Mouse (Mus musculus): ENCODE measurements at regions not wholly inside any gene's neighbourhood (a gene's known extent, or its start where the extent isn't known, plus 50 kb on each side); places are given as distances from the start of the nearest gene placed in this dataset.

DNA sequence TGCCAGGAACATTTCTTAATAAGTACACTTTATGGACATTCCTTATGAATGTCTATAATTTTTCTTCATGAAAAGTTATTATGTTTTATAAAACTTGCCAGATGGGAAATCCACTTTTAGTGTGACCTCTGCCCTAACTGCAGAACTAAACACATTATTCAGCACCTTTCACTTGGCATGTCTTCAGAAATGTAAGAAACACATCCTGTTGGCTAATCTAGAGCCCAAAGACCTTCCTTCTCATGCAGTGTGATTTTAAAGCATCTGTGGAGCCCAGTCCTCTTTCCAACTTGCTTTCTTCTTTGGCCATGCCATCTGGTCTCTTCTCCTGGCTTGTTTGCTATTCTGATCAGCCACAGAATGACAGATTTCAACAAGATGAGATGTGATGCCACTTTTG is 163.6 kb upstream of the Ghitm start:
- DNase-seq (ENCODE audit: low spot score in 2 of 2): no peak

GRCm38 (mm10) chr14:37296531-37296930 is 161.5 kb upstream of the Ghitm start:
- DNase-seq (ENCODE audit: low spot score in 2 of 2): no peak

DNA sequence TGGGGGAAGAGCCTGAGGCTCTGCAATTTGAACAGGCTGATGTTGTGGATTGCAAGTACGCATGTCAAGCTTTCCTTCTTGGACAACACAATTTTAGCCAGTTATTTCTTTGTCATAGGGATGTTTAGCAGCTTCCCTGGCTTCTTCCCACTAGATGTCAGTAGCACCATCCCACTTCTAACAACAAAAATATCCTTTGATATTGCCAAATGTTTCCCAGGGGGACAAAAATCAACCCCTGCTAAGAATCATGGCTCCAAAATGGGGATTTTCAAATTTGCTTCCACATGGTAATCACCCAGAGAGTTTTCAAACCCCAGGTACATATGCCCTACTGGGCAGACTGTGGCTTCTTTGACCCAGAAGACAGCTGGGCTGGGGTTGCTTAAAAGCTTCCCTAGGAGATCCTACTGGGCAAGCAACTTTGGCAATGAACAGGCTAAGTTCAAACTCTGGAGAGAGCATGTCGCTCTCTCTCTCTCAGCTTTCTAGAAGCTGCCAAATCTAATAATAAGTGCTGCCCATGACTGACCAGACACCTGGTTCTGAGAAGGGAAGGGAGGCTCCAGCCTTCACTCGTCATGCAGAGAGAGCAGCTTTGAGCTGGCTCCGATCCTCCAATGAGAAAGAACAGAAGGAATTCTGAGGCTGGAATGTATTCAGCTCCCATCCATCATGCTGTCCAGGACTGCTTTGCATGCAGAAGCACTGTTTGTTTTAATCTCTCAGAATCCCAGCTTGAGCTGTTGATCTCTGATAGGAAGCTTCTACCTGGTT is 157.2 kb upstream of the Ghitm start:
- DNase-seq (ENCODE audit: low spot score in 2 of 2): no peak

- no peak for DNase-seq (ENCODE audit: low spot score in 2 of 2)
These were observed 149.3 kb upstream of the Ghitm start for GRCm38 (mm10) chr14:37284391-37284790.

DNA sequence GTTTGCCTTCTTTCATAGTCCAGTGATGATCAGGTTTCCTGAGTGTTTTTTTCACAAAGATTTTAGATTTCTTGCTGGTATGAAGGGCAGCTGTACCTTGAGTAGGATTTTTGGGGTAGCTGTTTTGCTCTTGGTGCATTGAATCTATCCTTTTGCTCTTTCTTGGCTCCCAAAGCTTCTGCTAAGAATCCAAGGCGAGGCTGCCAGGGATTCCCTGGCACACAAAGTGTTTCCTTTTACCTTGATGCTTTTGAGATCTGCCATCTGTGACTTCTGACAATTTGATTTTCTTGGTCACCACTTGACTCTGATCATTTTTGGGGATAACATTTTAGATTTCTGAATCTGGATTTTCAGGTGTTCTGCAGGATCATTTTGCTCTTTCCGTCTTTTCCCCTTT is 144.3 kb upstream of the Ghitm start:
- no peak for DNase-seq (ENCODE audit: low spot score in 2 of 2)

DNA sequence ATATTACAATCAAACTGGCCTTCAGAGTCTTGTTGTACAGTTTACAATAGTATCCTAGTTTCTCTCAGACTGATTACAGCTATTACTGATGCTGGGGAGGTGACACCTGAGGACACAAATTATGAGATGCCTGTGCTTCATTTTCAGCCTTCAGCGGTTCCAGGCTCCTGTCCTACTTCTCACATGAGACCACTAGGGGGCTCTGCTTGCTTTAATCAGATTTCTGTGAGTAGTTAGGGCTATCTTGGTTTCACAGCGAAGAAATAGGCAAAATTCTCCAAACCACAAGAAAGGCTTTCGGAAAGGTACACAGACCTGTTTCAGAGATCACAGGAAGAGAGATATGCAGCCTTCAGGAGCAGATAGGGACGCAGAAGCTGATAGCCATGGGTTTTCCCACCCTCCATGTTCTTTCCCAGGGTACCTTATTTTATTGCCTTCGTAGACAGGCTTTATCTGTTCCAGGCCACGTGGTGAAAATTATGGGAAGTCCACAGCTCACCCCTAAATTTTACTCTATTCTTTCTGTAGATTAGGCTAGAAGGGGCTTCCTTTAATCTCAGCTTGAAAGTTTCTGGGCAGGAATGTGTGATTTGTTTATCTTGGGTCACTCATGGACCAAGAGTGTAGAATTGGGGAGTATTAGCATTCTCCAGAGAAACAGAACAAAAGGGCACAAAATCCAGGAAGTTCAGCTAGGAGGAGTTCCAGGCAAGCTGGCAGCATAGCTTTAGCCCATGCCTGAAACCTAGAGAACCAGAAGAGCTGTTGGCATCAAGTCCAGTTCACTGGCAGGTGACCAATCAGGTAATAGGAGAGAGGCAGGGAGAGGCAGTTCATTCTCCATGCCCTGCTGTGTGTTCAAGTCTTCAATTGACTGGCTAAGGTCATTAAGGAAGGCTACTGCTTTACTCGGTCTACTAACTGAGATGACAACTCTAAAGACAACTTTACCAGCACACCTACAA is 141.9 kb upstream of the Ghitm start:
- no peak for DNase-seq (ENCODE audit: low spot score in 2 of 2)

DNA sequence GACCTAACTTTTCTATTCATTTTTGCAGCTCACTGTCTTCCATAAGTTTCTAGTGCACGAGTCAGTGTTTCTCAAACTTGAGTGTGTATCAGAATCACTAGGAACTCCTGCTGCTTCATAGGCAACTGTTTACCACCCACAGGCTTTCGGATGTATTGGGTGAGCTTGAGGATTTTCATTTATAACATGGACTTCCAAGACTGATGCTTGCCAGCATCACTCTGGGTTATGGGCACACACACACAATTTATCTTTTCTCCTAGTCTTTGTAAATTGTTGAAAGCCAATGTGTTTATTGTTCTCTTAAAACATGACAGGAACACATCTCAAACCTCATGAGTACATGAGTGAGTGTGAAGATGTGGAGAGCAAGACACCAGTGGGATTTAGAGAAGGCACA is 137.0 kb upstream of the Ghitm start:
- no peak for DNase-seq (ENCODE audit: low spot score in 2 of 2)

DNA sequence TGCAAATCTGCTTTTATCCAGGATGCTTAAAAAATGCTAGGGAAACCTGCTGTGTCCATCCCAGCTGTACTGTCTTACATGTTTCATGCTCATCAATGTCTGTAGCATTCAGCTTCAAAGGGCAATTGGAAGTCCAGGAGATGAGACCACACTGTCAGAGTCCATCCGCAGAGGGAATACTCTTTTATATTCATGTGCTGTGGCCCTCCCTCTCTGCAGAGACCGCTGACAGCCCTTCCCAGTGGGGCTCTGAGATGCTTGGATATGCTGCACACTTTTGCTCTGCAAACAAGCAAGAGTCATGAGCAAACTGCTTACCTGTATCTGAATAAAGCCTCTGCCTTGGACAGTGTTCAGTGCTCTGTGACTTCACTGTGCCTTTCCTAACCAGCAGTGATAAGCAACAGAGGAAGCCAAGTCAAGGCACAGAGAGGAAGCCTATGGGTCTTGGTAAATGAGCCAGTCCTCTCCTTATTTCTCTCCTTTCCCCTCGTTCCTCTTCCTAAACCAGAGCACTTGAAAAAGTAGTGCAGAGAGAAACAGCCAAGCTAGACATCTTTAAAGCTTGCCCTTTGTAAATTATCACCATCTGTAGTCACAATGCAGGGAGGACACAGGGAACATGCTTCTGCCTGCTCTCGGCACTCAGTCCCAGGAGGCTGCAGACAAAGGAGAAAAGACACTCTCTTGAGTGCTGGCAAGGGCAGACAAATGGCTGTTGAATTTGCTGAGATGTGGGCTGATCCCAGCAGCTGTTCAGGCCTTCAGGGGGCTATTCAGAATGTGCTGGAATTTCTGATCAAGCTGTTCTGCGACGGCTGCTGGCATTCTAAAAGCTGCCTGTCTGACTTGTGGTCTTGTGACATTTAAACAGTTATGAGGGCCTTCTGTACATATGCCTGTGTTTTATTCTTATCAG is 136.2 kb upstream of the Ghitm start:
- DNase-seq (ENCODE audit: low spot score in 2 of 2): no peak

- no peak for DNase-seq (ENCODE audit: low spot score in 2 of 2)
These were observed 134.8 kb upstream of the Ghitm start for GRCm38 (mm10) chr14:37269920-37270319.

DNA sequence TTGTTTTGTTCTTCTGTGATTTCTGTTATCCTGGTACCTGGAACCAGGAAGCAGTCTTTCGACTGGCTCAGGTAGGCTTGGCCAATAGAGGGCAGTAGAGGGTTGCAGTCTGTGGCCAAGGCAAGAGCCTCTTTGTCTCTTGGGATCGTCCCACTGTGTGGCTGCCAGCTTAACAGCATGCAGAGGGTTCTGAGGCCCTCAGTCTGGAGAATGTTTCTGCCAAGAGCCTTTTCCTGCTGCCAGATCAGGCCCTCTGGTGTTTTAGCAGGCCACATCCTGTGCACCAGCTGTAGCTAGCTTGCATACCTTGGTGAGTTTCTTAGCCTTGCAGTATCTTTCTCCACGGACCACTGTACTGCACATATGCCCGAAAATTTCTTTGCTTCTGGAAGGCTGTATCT is 103.6 kb upstream of the Ghitm start:
- peak; percentile 10 to 24 for DNase-seq (ENCODE audit: low spot score in 2 of 2)

- no peak for DNase-seq (ENCODE audit: low spot score in 2 of 2)
These were observed 102.1 kb upstream of the Ghitm start for GRCm38 (mm10) chr14:37237191-37237590.

- DNase-seq (ENCODE audit: low spot score in 2 of 2): no peak
These were observed 73.2 kb upstream of the Ghitm start for GRCm38 (mm10) chr14:37208256-37208655.

DNA sequence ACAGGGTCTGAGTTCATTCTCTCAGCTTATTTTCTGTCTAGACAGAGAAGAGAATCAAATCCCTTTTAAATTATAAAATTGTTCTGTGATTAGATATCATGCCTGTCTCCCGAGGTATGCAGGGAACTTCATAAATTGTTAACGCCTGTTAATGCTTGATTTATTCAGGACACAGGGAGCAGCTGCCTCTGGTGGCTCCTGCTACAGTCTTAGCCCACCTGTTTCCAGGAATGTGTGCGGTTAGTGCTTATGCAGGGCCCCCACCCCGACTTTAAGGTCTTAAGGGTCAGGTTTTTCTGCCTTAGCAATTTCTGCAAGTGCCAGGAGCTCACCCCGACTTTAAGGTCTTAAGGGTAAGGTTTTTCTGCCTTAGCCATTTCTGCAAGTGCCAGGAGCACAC is 54.7 kb upstream of the Ghitm start:
- no peak for DNase-seq (ENCODE audit: low spot score in 2 of 2)
